Mouse (Mus musculus) hindbrain, embryonic 12.5 days (tissue): ENCODE data around the gene Scpep1. TPM values are rescaled to one million over a fixed set of nuclear protein-coding genes. Genes with fewer than 3 reads are reported as not detected.

Source experiments
- ATAC-seq: fragments of 200-750 bp; cut with Nextera tagmentation; 2 replicates; pipeline ENCODE4 v1.8.0; 2017; ENCODE audit warnings: moderate TSS enrichment; ENCODE audit not compliant: low FRiP score
- H3K27ac ChIP-seq: fragments of 300-500 bp; sonication (generic); 2 replicates; pipeline ENCODE4 v1.5.1; 2016; ENCODE audit warnings: mild to moderate bottlenecking
- H3K27me3 ChIP-seq: fragments of 300-500 bp; sonication (generic); 2 replicates; pipeline ENCODE4 v1.6.1; 2016; ENCODE audit warnings: mild to moderate bottlenecking
- H3K36me3 ChIP-seq: fragments of 300-500 bp; sonication (generic); 2 replicates; pipeline ENCODE4 v1.6.1; 2016; ENCODE audit warnings: mild to moderate bottlenecking
- H3K4me1 ChIP-seq: fragments of 300-500 bp; sonication (generic); 2 replicates; pipeline ENCODE4 v1.6.1; 2016
- H3K4me2 ChIP-seq: fragments of 300-500 bp; sonication (generic); replicated peaks from 2 replicates; pipeline ENCODE4 v1.6.1; 2016; ENCODE audit warnings: mild to moderate bottlenecking
- H3K4me3 ChIP-seq: fragments of 300-500 bp; sonication (generic); 2 replicates; pipeline ENCODE4 v1.5.1; 2016; ENCODE audit warnings: mild to moderate bottlenecking
- H3K9ac ChIP-seq: fragments of 300-500 bp; sonication (generic); 2 replicates; pipeline ENCODE4 v1.6.1; 2016; ENCODE audit warnings: mild to moderate bottlenecking, moderate library complexity
- H3K9me3 ChIP-seq: fragments of 300-500 bp; sonication (generic); replicated peaks from 2 replicates; pipeline ENCODE4 v1.6.1; 2016; ENCODE audit warnings: mild to moderate bottlenecking
- WGBS: fragments of 180-500 bp; shearing (Covaris S2); methylation state at CpG from one replicate; pipeline ENCODE4 v1.1.7; 2016; 5-methylcytosine and 5-hydroxymethylcytosine counted together
- polyA plus RNA-seq: library from polyadenylated mRNA; unstranded; fragments of >200 nt; fragmentation: Nextera tagmentation; extraction: Ambion mirVana; gene quantifications from 2 replicates; pipeline ENCODE4 v1.2.1, GENCODE M21; 2016

Gene Scpep1
- polyA plus RNA-seq, 1 experiment from 2014 or later, result 44.1 TPM

DNA sequence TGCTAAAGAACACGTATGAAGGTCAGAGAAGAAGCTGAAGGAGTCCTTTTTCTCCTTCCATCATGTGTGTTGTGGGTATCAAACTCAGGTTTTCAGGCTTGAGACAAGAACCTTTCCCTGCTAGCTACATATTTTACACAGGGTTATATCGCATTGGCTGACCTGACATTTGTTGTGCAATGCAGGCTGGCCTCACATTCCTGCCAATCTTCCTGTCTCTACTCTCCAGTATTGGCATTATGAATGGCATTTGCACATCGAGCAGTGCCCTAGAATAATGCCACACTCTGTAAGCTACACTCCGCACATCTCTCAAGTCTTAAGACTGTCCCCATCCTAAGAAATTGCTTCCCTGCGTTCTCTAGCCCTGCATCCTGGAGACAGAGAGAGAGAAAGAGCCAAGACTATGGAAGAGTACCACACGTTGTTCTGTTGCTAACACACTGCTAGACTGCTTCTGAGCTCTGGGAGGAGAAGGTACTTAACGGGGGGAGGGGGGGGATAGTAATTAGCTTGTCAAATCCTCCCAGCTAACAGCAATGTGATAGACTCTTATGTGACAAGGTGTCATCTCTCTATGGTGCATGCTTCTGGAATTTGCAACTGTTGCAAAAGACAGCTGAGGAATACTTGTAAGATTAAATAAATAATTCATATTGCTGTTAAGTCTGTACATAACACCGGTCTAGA is 70.7 kb downstream of the Scpep1 start:
- H3K9me3 ChIP-seq, result no peaks in the 10 kb centered on the region
- no peak overlapping the region for H3K27ac ChIP-seq
- 75% methylated on average over 8 of the region's 8 CpGs for WGBS
- no peak overlapping the region for H3K4me2 ChIP-seq
- no peak for ATAC-seq
- H3K9ac ChIP-seq, result no peak overlapping the region
- no peaks in the 10 kb centered on the region for H3K27me3 ChIP-seq
- H3K4me1 ChIP-seq, result no peaks in the 10 kb centered on the region
- H3K4me3 ChIP-seq, result no peak overlapping the region
- H3K36me3 ChIP-seq, result no peaks in the 10 kb centered on the region

DNA sequence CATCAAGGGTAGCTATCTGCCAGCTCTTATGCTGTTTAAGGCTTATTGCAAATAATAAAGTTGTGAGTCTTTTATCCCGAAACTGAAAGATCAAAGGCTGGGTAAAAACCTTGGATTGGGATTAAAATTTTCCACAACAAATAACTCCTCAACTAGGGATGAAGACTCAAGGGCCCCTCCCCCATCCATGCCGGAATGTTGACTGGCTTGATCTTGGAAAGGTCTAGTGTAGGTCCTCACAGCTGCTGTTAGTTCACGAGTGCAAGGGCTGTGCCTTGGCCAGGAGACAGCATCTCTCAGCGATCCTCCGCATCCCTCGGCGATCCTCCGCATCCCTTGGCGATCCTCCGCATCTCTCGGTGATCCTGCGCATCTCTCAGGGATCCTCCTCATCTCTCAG is 77.3 kb downstream of the Scpep1 start:
- peaks cover 5% of the 10 kb centered on the region for H3K4me1 ChIP-seq
- H3K9me3 ChIP-seq, result peaks cover 3% of the 10 kb centered on the region; the same call in 1 of the 2 replicates
- no peak overlapping the region for H3K27ac ChIP-seq
- peaks cover 11% of the 10 kb centered on the region for H3K27me3 ChIP-seq
- no peak overlapping the region for H3K4me3 ChIP-seq
- no peak overlapping the region for H3K9ac ChIP-seq
- WGBS, result 92% methylated on average over 12 of the region's 12 CpGs
- no peak overlapping the region for H3K4me2 ChIP-seq
- ATAC-seq, result no peak
- H3K36me3 ChIP-seq, result no peaks in the 10 kb centered on the region

Other genes with a start within 250 kb of the Scpep1 start
- 34.8 and 35.9 TPM in 2 replicates for gene Msi2, start 237.0 kb downstream of the Scpep1 start, polyA plus RNA-seq
- gene Akap1, start 90.9 kb downstream of the Scpep1 start, polyA plus RNA-seq, result 21.8 and 22.3 TPM in 2 replicates
- not detected in 2 replicates for gene Elobl, start 11.5 kb upstream of the Scpep1 start, polyA plus RNA-seq
- gene Coil, start 14.8 kb upstream of the Scpep1 start, polyA plus RNA-seq, result 31.7 and 32.0 TPM in 2 replicates
- gene Trim25, start 43.9 kb upstream of the Scpep1 start, polyA plus RNA-seq, result 3.3 and 4.4 TPM in 2 replicates
- gene Dgke, start 111.4 kb upstream of the Scpep1 start, polyA plus RNA-seq, result 10.6 and 11.9 TPM in 2 replicates
- 0.58 TPM in 1 of 2 replicates, not detected in the other for gene Gm525, start 118.4 kb upstream of the Scpep1 start, polyA plus RNA-seq